Mouse (Mus musculus): Measurements from ENCODE around the gene Zbed5. TPM values are rescaled to one million over a fixed set of nuclear protein-coding genes. Genes with fewer than 3 reads are reported as not detected.
"Not testable (repeated sequence)": the region's sequence is repeated elsewhere in the genome, so short reads cannot be mapped to it uniquely, and the experiment has no call there.

Gene Zbed5
- polyA plus RNA-seq, 1 experiment: 0.19 TPM

GRCm38 (mm10) chr5:129940736-129941494 lies 45.4 kb downstream of the Zbed5 start:
- no peaks in the 10 kb centered on the region for H3K27me3 ChIP-seq (ENCODE audit: control insufficient read depth, insufficient read depth, low read length)
- TF ChIP-seq POLR2A (IDR thresholded peaks at IDR 0.05; ENCODE audit: low read depth, low read length): no peak
- no peak for TF ChIP-seq CTCF (IDR thresholded peaks at IDR 0.05; ENCODE audit: extremely low read depth, insufficient read length, insufficient replicate concordance, low read depth, low read length)
- H3K4me3 ChIP-seq (ENCODE audit: low read depth, low read length): peak overlapping the region; percentile 50
- 3% methylated on average over 9 of the region's 9 CpGs for WGBS
- peak overlapping the region; percentile 50; the same call in 1 of the 2 replicates for H3K27ac ChIP-seq (ENCODE audit: insufficient read depth, low read depth, low read length)
- no peaks in the 10 kb centered on the region for H3K4me1 ChIP-seq (ENCODE audit: control insufficient read depth, insufficient read depth, insufficient read length, low read length)
- H3K36me3 ChIP-seq (ENCODE audit: control insufficient read depth, insufficient read depth, low read length): no peaks in the 10 kb centered on the region

- Histone ChIP-seq H3K27me3 (ENCODE audit: control insufficient read depth, insufficient read depth, low read length) (no peaks in the 10 kb centered on the region), H3K4me3 (ENCODE audit: low read depth, low read length) (peak within 1 kb of the TSS; percentile 84), H3K36me3 (ENCODE audit: control insufficient read depth, insufficient read depth, low read length) (no peaks in the 10 kb centered on the region), H3K27ac (ENCODE audit: insufficient read depth, low read depth, low read length) (peak within 1 kb of the TSS; percentile 50; the same call in 1 of the 2 replicates), H3K4me1 (ENCODE audit: control insufficient read depth, insufficient read depth, insufficient read length, low read length) (no peaks in the 10 kb centered on the region)
- 3% methylated on average over 59 of the region's 59 CpGs for WGBS
- peak; percentile 23; the same call in 1 of the 2 replicates for TF ChIP-seq POLR2A (IDR thresholded peaks at IDR 0.05; ENCODE audit: low read depth, low read length)
- no peak for TF ChIP-seq CTCF (IDR thresholded peaks at IDR 0.05; ENCODE audit: extremely low read depth, insufficient read length, insufficient replicate concordance, low read depth, low read length)
These were observed 46.0 kb downstream of the Zbed5 start, which contains the start of gene Vkorc1l1 for GRCm38 (mm10) chr5:129941495-129942045. Gene Vkorc1l1, plus strand, starts transcription at chr5:129941970.

- under 1% methylated on average over 54 of the region's 82 CpGs for WGBS
- peak overlapping the region; percentile 84 for H3K4me3 ChIP-seq (ENCODE audit: low read depth, low read length)
- H3K27ac ChIP-seq (ENCODE audit: insufficient read depth, low read depth, low read length); H3K4me1 ChIP-seq (ENCODE audit: control insufficient read depth, insufficient read depth, insufficient read length, low read length); H3K36me3 ChIP-seq (ENCODE audit: control insufficient read depth, insufficient read depth, low read length); H3K27me3 ChIP-seq (ENCODE audit: control insufficient read depth, insufficient read depth, low read length): not testable (repeated sequence)
These were observed 46.8 kb downstream of the Zbed5 start for GRCm38 (mm10) chr5:129942073-129942939.

- Histone ChIP-seq H3K27ac (ENCODE audit: insufficient read depth, low read depth, low read length) (no peak overlapping the region), H3K27me3 (ENCODE audit: control insufficient read depth, insufficient read depth, low read length) (no peaks in the 10 kb centered on the region), H3K36me3 (ENCODE audit: control insufficient read depth, insufficient read depth, low read length) (no peaks in the 10 kb centered on the region), H3K4me3 (ENCODE audit: low read depth, low read length) (no peak overlapping the region), H3K4me1 (ENCODE audit: control insufficient read depth, insufficient read depth, insufficient read length, low read length) (no peaks in the 10 kb centered on the region)
- TF ChIP-seq POLR2A (IDR thresholded peaks at IDR 0.05; ENCODE audit: low read depth, low read length): no peak
- no peak for TF ChIP-seq CTCF (IDR thresholded peaks at IDR 0.05; ENCODE audit: extremely low read depth, insufficient read length, insufficient replicate concordance, low read depth, low read length)
- 73% methylated on average over 1 of the region's 1 CpGs for WGBS
These were observed 47.9 kb downstream of the Zbed5 start for GRCm38 (mm10) chr5:129943402-129943801.

GRCm38 (mm10) chr5:129947528-129948033 lies 52.1 kb downstream of the Zbed5 start:
- Histone ChIP-seq H3K4me1 (ENCODE audit: control insufficient read depth, insufficient read depth, insufficient read length, low read length) (no peaks in the 10 kb centered on the region), H3K4me3 (ENCODE audit: low read depth, low read length) (no peak overlapping the region), H3K36me3 (ENCODE audit: control insufficient read depth, insufficient read depth, low read length) (no peaks in the 10 kb centered on the region), H3K27me3 (ENCODE audit: control insufficient read depth, insufficient read depth, low read length) (no peaks in the 10 kb centered on the region), H3K27ac (ENCODE audit: insufficient read depth, low read depth, low read length) (no peak overlapping the region)
- TF ChIP-seq POLR2A (IDR thresholded peaks at IDR 0.05; ENCODE audit: low read depth, low read length): no peak
- TF ChIP-seq CTCF (IDR thresholded peaks at IDR 0.05; ENCODE audit: extremely low read depth, insufficient read length, insufficient replicate concordance, low read depth, low read length): no peak
- 49% methylated on average over 2 of the region's 2 CpGs for WGBS

- no peak for TF ChIP-seq POLR2A (IDR thresholded peaks at IDR 0.05; ENCODE audit: low read depth, low read length)
- no peak for TF ChIP-seq CTCF (IDR thresholded peaks at IDR 0.05; ENCODE audit: extremely low read depth, insufficient read length, insufficient replicate concordance, low read depth, low read length)
- Histone ChIP-seq H3K36me3 (ENCODE audit: control insufficient read depth, insufficient read depth, low read length) (no peaks in the 10 kb centered on the region), H3K4me1 (ENCODE audit: control insufficient read depth, insufficient read depth, insufficient read length, low read length) (no peaks in the 10 kb centered on the region), H3K27me3 (ENCODE audit: control insufficient read depth, insufficient read depth, low read length) (no peaks in the 10 kb centered on the region), H3K27ac (ENCODE audit: insufficient read depth, low read depth, low read length) (no peak overlapping the region), H3K4me3 (ENCODE audit: low read depth, low read length) (no peak overlapping the region)
- 82% methylated on average over 4 of the region's 4 CpGs for WGBS
These were observed 56.6 kb downstream of the Zbed5 start for GRCm38 (mm10) chr5:129952143-129952542.

Other genes starting within 250 kb of the Zbed5 start
- 0.19 and 0.39 TPM in 2 replicates for gene Zfp11, start 225.6 kb upstream of the Zbed5 start, polyA plus RNA-seq (2012; rRNA removed)
- not detected in 2 replicates for gene Sept14, start 187.2 kb upstream of the Zbed5 start, polyA plus RNA-seq (2012; rRNA removed)
- 8.9 and 28.7 TPM in 2 replicates for gene Mrps17, start 180.2 kb upstream of the Zbed5 start, polyA plus RNA-seq (2012; rRNA removed)
- gene Nipsnap2, start 170.7 kb upstream of the Zbed5 start, polyA plus RNA-seq (2012; rRNA removed): 10.3 and 14.9 TPM in 2 replicates
- gene Psph, start 108.3 kb upstream of the Zbed5 start, polyA plus RNA-seq (2012; rRNA removed): 4.2 and 10.2 TPM in 2 replicates
- gene Sumf2, start 48.7 kb upstream of the Zbed5 start, polyA plus RNA-seq (2012; rRNA removed): 3.7 and 4.1 TPM in 2 replicates
- 2,208 and 2,785 TPM in 2 replicates for gene Chchd2, start 8.3 kb upstream of the Zbed5 start, polyA plus RNA-seq (2012; rRNA removed)
- 0.04 and 0.14 TPM in 2 replicates for gene Phkg1, start 2.8 kb downstream of the Zbed5 start, polyA plus RNA-seq (2012; rRNA removed)
- 4.2 and 5.0 TPM in 2 replicates for gene Nupr1l, start 12.8 kb downstream of the Zbed5 start, polyA plus RNA-seq (2012; rRNA removed)
- gene Vkorc1l1, start 46.2 kb downstream of the Zbed5 start, polyA plus RNA-seq (2012; rRNA removed): 8.8 and 11.4 TPM in 2 replicates
- 11.9 and 13.9 TPM in 2 replicates for gene Gusb, start 107.3 kb downstream of the Zbed5 start, polyA plus RNA-seq (2012; rRNA removed)
- 35.9 and 54.6 TPM in 2 replicates for gene Asl, start 133.5 kb downstream of the Zbed5 start, polyA plus RNA-seq (2012; rRNA removed)
- gene Crcp, start 133.6 kb downstream of the Zbed5 start, polyA plus RNA-seq (2012; rRNA removed): 6.6 and 9.7 TPM in 2 replicates
- 4.4 and 4.8 TPM in 2 replicates for gene Tpst1, start 177.6 kb downstream of the Zbed5 start, polyA plus RNA-seq (2012; rRNA removed)
- gene Kctd7, start 249.1 kb downstream of the Zbed5 start, polyA plus RNA-seq (2012; rRNA removed): 1.3 TPM in 2 replicates